Mouse (Mus musculus) forebrain, embryonic 13.5 days (tissue): Measurements from ENCODE around the gene Cilp2. TPM values are rescaled to one million over a fixed set of nuclear protein-coding genes. Genes with fewer than 3 reads are reported as not detected.

ENCODE experiments used
- polyA plus RNA-seq: library from polyadenylated mRNA; unstranded; fragments of >200 nt; fragmentation: Nextera tagmentation; extraction: Ambion mirVana; gene quantifications from 2 replicates; pipeline ENCODE4 v1.2.1, GENCODE M21; 2015

Cilp2 gene
- polyA plus RNA-seq, 1 experiment from 2014 or later, result 1.3 TPM

Other genes with a start within 250 kb of the Cilp2 start
- 1.9 TPM in 2 replicates for gene Zfp964, start 233.2 kb downstream of the Cilp2 start, polyA plus RNA-seq
- gene Zfp869, start 177.0 kb downstream of the Cilp2 start, polyA plus RNA-seq, result 27.9 and 34.9 TPM in 2 replicates
- gene Zfp963, start 137.7 kb downstream of the Cilp2 start, polyA plus RNA-seq, result 7.2 and 8.8 TPM in 2 replicates
- gene Gm20422, start 112.8 kb downstream of the Cilp2 start, polyA plus RNA-seq, result 0.28 and 0.81 TPM in 2 replicates
- 41.7 and 45.5 TPM in 2 replicates for gene Atp13a1, start 96.5 kb downstream of the Cilp2 start, polyA plus RNA-seq
- 43.0 and 45.4 TPM in 2 replicates for gene Zfp866, start 96.5 kb downstream of the Cilp2 start, polyA plus RNA-seq
- 24.0 and 28.6 TPM in 2 replicates for gene Gmip, start 79.0 kb downstream of the Cilp2 start, polyA plus RNA-seq
- gene Lpar2, start 65.3 kb downstream of the Cilp2 start, polyA plus RNA-seq, result 0.88 and 0.89 TPM in 2 replicates
- 63.5 and 67.7 TPM in 2 replicates for gene Pbx4, start 55.2 kb downstream of the Cilp2 start, polyA plus RNA-seq
- gene Tssk6, start 14.5 kb upstream of the Cilp2 start, polyA plus RNA-seq, result 2.5 and 3.4 TPM in 2 replicates
- gene Ndufa13, start 14.9 kb upstream of the Cilp2 start, polyA plus RNA-seq, result 172 and 183 TPM in 2 replicates
- 7.2 and 7.9 TPM in 2 replicates for gene Yjefn3, start 15.0 kb upstream of the Cilp2 start, polyA plus RNA-seq
- gene Gatad2a, start 108.7 kb upstream of the Cilp2 start, polyA plus RNA-seq, result 29.5 and 31.7 TPM in 2 replicates
- 73.0 and 78.5 TPM in 2 replicates for gene Mau2, start 155.0 kb upstream of the Cilp2 start, polyA plus RNA-seq
- 56.2 and 63.1 TPM in 2 replicates for gene Sugp1, start 155.1 kb upstream of the Cilp2 start, polyA plus RNA-seq
- gene Tm6sf2, start 185.2 kb upstream of the Cilp2 start, polyA plus RNA-seq, result 1.1 and 1.3 TPM in 2 replicates
- gene Hapln4, start 195.8 kb upstream of the Cilp2 start, polyA plus RNA-seq, result 0.14 and 0.16 TPM in 2 replicates
- 100 and 102 TPM in 2 replicates for gene Ncan, start 233.2 kb upstream of the Cilp2 start, polyA plus RNA-seq
- 33.4 and 37.4 TPM in 2 replicates for gene Nr2c2ap, start 243.6 kb upstream of the Cilp2 start, polyA plus RNA-seq